Comparison of ENCODE assay signal across 8 mouse cellular contexts in the genomic region with DNA sequence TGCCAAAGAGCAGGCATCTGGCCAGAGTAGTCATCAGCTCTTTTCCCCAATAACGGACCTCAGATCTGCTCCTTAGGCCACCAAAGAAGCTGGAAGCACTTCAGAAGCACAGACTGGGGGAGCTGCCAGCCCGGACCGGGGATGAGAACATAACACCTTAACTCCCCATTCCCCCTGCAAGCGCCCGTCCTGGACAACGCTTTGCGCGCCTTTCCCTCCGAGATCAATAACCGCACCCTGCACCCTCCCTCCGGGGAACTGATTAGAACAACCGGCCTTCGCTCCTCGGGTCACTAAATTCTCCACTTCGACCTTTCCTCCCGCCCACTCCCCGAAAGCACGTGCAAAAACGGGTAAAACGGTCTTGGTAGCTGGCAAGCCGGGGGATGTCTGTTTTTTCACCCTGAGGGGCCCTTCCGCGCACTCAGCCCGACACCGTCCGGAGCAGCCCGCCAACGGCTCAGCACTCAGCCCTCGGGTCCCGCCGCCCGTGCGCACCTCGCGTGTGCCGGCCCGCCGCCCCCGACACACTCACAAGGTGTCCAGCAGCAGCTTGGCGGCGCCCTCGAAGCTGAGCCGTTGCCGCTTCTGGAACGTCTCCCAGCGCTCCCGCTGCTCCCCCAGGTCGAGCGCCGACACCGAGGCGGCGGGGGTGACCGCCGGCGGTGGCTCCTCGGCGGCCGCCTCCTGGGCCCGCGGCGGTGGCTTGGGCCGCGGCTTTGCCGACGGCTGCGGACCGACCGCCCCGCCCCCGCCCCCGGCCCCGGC. TPM values are rescaled to one million over a fixed set of nuclear protein-coding genes. Genes with fewer than 3 reads are reported as not detected.
A peak's percentile ranks its signal among the peaks of the same experiment; 100 is the strongest.
DNase-seq lines count a peak whose midpoint lies in the region; ATAC-seq and TF ChIP-seq lines count a peak whose summit lies in the region.

No protein-coding gene starts in this region.

- peak overlapping the region; percentile 94 for H3K27ac ChIP-seq in hindbrain, embryonic 10.5 days
- peak overlapping the region; percentile 90 for H3K27ac ChIP-seq in left cerebral cortex, adult 2 months
- H3K27ac ChIP-seq in macrophage: no peak overlapping the region

- H3K79me2 ChIP-seq in macrophage (ENCODE audit: inconsistent target): no peaks in the 10 kb centered on the region

- peaks cover 7% of the 10 kb centered on the region; the same call in 1 of the 2 replicates for H3K36me3 ChIP-seq in hindbrain, embryonic 10.5 days
- H3K36me3 ChIP-seq in macrophage (ENCODE audit: inconsistent target): no peaks in the 10 kb centered on the region

- no peaks in the 10 kb centered on the region for H3K9me3 ChIP-seq in hindbrain, embryonic 10.5 days

- ATAC-seq in frontal cortex, adult (ENCODE audit: low TSS enrichment): peak; percentile 66

- under 1% methylated on average over 73 of the region's 73 CpGs for WGBS in hindbrain, embryonic 10.5 days
- WGBS in macrophage (ENCODE audit: missing documents): 1% methylated on average over 65 of the region's 73 CpGs

- H3K4me3 ChIP-seq in hindbrain, embryonic 10.5 days: peak overlapping the region; percentile 87
- peak overlapping the region; percentile 77 for H3K4me3 ChIP-seq in left cerebral cortex, adult 2 months
- peak overlapping the region; percentile 44 for H3K4me3 ChIP-seq in macrophage (ENCODE audit: inconsistent target)

- H3K27me3 ChIP-seq in hindbrain, embryonic 10.5 days (ENCODE audit: insufficient read depth, poor library complexity, severe bottlenecking): peaks cover 39% of the 10 kb centered on the region

- no peak; the same call in 1 of the 2 replicates for TF ChIP-seq CTCF in left cerebral cortex, adult 2 months (IDR thresholded peaks at IDR 0.05)

- peaks cover 24% of the 10 kb centered on the region for H3K4me1 ChIP-seq in hindbrain, embryonic 10.5 days (replicated peaks)

- peak; percentile 64 for DNase-seq in NIH3T3 (ENCODE audit: low read depth)
- DNase-seq in cerebellum, adult 8-10 months: peak; percentile 58
- peak; percentile 72 for DNase-seq in hindbrain, embryonic 10.5 days (ENCODE audit: low spot score)
- DNase-seq in left cerebral cortex, adult 2 months (ENCODE audit: extremely low spot score in 1 of 2, low spot score in 2 of 2): peak; percentile 55 to 58
- peak; percentile 27 to 44 for DNase-seq in right cerebral cortex, adult 2 months (ENCODE audit: low spot score in 2 of 2)
- DNase-seq in urinary bladder, postnatal 25 days (ENCODE audit: low spot score): peak; percentile 49

- intact Hi-C loops in left cerebral cortex, adult 2 months (cut with DNase I): loop anchor here (1.0 to 5.0 kb wide), 2 partner anchors 38 to 81 kb away; a partner anchor contains a TSS

RNA-seq across cellular contexts. Expression of a gene that starts 0.6 kb away (rescaled TPM):
- 27.8 and 39.0 TPM in 2 replicates for polyA plus RNA-seq in hindbrain, embryonic 10.5 days (2016; fragmentation: Nextera tagmentation; extraction: Ambion mirVana)
- total RNA-seq in left cerebral cortex, adult 2 months (2021): 10 to 100 TPM; 34.6 to 41.0 TPM
- total RNA-seq in macrophage (2018; cell fraction: chromatin; rRNA removed): 10 to 100 TPM in 1 of 26 experiments, 1 to 10 TPM in 21, not detected in 4; 1.6 to 10.6 (median 3.8) TPM
- total RNA-seq in macrophage (2018; cell fraction: cytosol; rRNA removed): 1 to 10 TPM; 1.7 to 9.7 (median 3.9) TPM
- total RNA-seq in macrophage (2018; cell fraction: nucleus; rRNA removed): 10 to 100 TPM in 3 of 26 experiments, 1 to 10 TPM in 21, under 1 TPM in 1, not detected in 1; 0.63 to 13.2 (median 3.8) TPM
- polyA plus RNA-seq in macrophage (2018): 7.2 to 8.9 TPM (median 8.3 TPM) in 3 replicates

RNA-seq across cellular contexts. Expression of a gene that starts 12.5 kb away (rescaled TPM):
- 3,368 and 3,918 TPM in 2 replicates for polyA plus RNA-seq in hindbrain, embryonic 10.5 days (2016; fragmentation: Nextera tagmentation; extraction: Ambion mirVana)
- 1,000 to 10,000 TPM; 1,603 to 1,693 TPM for total RNA-seq in left cerebral cortex, adult 2 months (2021)
- total RNA-seq in macrophage (2018; cell fraction: chromatin; rRNA removed): 100 to 1,000 TPM in 2 of 26 experiments, 10 to 100 TPM in 24; 30.2 to 156 (median 53.6) TPM
- total RNA-seq in macrophage (2018; cell fraction: cytosol; rRNA removed): 1,000 to 10,000 TPM in 12 of 26 experiments, 100 to 1,000 TPM in 14; 573 to 1,418 (median 982) TPM
- total RNA-seq in macrophage (2018; cell fraction: nucleus; rRNA removed): 100 to 1,000 TPM; 117 to 414 (median 278) TPM
- polyA plus RNA-seq in macrophage (2018): 916 to 1,557 TPM (median 1,390 TPM) in 3 replicates

RNA-seq across cellular contexts. Expression of a gene that starts 35.8 kb away (rescaled TPM):
- polyA plus RNA-seq in hindbrain, embryonic 10.5 days (2016; fragmentation: Nextera tagmentation; extraction: Ambion mirVana): 6.2 and 6.5 TPM in 2 replicates
- total RNA-seq in left cerebral cortex, adult 2 months (2021): 10 to 100 TPM; 17.1 to 18.7 TPM
- 100 to 1,000 TPM in 5 of 26 experiments, 10 to 100 TPM in 21; 19.2 to 109 (median 72.3) TPM for total RNA-seq in macrophage (2018; cell fraction: chromatin; rRNA removed)
- 100 to 1,000 TPM in 23 of 26 experiments, 10 to 100 TPM in 3; 89.6 to 139 (median 116) TPM for total RNA-seq in macrophage (2018; cell fraction: cytosol; rRNA removed)
- total RNA-seq in macrophage (2018; cell fraction: nucleus; rRNA removed): 100 to 1,000 TPM in 18 of 26 experiments, 10 to 100 TPM in 8; 71.0 to 151 (median 118) TPM
- polyA plus RNA-seq in macrophage (2018): 71.4 to 114 TPM (median 91.5 TPM) in 3 replicates
